Mouse (Mus musculus): Measurements from ENCODE around the gene Traf2.
"Not testable (repeated sequence)": the region's sequence is repeated elsewhere in the genome, so short reads cannot be mapped to it uniquely, and the experiment has no call there.

Traf2 gene

DNA sequence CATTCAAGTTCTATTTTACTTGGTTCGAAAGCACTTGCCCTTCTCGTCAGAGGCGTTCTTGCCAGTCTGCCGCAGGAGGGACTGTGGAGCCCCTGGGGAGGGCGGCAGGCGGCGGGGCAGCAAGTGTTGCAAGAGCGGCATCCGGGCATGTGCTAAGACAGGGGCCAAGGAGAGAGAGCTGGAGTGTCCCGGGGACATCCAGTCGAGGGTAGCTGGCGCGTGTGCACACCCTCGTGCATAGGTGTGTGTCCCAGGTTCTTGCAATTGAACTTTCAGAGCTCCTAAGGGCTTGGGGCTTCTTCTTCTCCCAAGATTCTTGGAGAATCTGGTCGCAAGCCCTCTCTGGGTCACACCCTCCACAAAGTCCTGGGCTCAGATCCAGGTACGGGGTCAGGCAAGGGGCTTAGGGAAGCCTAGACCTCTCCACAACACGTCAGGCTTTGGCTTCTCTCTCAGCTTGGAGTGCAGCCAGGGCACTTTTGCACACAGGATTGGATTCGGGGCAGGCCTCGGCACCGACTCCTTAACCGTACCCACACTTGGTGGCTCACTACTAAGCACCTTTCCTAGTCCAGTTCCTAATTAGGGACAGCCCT lies 28.8 kb upstream of the Traf2 start:
- peak; percentile 67 to 72 for DNase-seq

DNA sequence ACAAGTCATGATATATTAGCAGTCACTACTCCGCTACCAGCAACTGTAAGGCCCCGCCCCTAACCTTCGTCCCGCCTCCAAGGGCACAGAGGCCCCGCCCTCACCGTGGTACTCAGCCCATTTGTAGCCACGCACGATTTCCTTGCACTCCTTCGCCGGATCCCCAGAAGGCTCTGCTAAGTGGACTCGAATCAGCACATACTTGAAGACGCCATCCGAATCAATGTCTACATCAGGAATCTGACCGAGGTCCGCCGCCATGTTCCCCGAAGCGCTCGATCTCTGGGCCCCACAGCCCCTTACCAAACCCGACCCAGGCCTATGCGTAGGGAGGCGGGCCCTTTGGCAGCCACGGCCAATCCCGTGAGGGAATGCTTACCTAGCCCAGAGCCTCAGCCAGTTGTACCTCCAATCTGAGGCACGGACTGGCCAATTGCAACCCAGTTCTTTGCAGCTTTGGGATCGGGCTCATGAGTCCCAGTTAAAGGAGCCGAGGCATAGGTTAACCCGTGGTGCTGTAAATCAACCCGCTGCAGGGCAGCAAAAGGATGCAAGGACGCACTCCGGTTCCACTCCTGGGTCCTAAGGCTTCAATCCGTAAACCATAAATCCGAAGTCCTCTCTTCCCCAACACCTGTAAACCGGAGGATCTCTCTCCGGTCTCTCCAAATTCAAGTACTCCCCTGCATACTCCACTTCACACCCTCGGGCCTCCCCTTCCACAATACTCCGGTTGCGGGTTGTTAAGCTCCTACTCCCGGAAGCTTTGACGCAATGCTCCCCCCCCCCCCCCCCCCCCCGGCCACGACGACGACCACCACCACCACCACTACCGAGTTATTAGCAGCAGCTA lies 28.1 kb upstream of the Traf2 start, which contains the start of the genes Mamdc4 and Phpt1:
Gene Mamdc4 (minus strand): TSS at position 267 of the 853 bp plus-strand sequence.
Gene Phpt1 (minus strand): TSS at position 646 of the 853 bp plus-strand sequence.
- peak; percentile 93 to 96 for DNase-seq

DNA sequence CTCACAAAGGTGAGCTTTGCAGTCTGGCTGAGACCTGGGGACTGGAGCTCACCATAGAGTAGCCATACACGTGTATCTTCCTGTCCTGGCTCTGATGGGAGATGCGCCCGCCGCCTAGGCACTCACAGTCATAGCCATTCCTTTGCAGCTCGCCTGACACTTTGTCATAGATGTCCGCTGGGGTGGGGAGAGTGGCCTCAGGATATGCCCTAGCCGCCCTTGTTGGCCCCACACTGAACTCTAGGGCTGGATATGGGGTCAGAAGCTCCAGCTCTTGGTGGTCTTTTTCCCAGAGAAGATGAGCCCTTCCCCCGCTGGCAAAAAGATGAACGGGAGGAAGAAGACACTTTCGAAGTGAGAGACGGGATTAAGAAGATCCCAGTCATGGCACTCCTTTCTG lies 27.4 kb upstream of the Traf2 start:
- no peak for DNase-seq

DNA sequence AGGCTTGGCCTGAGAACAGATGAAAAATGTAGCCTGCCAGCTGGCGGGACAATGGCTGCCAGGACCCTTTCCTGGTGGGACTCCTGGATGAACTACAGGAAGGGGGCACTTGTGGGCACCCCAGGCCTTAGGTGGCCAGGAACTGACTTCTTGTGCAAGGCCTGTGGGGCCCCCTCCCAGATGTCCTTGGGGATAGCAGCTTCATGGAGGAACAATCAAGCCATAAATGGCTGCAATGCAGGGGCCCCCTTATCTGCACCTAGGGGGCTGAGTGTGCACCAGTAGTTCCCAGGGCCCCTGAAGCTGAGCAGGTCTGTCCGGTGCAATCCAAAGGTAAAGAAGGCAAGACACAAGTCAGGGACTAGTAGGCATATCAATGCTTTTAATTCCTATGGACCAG lies 26.3 kb upstream of the Traf2 start:
- peak in 1 of 2 experiments; percentile 14 for DNase-seq

DNA sequence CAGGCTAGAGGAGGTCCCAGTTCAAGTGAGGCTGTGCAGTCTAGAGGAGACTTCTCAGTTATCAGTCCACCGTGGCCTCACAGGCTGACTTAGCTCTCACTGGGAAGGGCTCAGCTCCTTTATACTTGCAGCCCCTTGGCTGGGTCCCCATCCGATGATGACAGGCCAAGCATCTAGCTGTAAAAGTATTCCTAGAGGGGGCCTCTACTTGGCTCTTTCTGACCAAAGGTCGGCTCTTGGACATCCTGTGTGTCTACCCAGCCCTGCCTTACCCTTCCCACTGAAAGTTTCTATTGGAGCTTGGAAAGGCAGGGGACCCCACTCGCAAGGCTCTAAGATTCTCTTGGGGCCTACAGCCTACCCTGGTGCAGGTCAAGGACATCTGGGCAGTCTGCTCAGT lies 24.5 kb upstream of the Traf2 start:
- DNase-seq = no peak

DNA sequence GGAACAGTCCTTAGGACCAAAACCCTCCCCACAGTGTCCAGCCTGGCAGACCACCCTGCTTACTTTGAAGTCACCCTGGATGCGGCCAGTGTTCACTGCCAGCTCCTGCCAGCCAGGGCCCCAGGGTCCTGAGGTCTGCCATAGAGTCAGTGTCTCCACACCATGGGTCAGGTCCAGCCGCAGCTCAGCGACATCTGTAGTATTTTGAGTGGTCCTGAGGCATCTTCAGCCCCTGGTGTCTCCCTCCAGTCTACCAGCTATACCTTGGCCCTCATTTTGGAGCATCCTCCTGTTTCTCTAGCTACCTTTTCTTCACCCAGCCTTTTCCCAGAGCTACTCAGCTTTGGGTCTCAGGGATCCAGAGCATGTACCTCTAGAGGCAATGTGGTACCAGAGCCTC lies 22.6 kb upstream of the Traf2 start:
- no peak for DNase-seq

DNA sequence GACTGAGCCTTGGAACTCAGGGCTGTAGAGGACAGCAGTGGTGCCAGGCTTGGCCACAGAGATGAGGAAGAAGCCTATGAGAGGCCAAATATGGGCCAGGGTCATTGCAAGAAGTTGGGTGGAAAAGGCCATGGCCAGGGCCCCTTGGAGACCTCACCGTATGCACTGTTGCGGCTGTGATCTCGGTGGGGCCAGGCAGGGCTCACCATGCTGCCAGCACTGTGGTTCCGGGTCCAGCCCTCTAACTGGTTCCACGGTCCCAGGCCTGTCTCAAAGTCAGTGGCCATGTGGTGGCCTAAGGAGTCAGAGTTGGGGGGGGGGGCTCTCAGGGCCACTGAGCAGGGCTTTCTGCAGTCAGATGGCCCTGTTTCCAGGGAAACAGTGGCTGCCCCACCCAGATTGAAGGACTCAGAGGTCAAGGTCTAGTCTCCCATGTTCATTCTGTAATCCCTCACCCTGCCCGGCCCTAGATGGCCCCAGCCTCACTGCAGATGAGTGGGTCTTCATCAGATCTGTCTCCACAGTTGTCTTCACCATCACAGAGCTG lies 21.8 kb upstream of the Traf2 start:
- DNase-seq = no peak

DNA sequence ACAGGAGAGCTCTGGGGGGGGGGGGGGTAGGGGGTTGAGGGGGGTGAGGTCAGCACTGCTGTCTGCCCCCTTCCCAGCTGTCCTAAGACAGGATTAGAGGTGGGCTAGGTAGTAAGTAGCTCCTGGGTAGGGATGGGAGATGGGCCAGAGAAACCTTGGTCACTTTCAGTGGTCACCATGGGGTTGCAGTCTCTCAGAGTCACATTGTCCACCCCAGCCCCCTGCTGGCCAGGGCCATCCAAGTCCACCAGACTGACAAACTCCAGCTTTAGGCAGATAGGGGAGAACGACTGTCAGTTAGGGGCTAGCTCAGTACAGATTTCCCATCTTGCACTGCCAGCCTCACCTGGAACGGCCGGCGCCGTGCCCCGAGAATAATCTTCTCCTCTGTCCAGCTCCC lies 19.8 kb upstream of the Traf2 start:
- DNase-seq = no peak

DNA sequence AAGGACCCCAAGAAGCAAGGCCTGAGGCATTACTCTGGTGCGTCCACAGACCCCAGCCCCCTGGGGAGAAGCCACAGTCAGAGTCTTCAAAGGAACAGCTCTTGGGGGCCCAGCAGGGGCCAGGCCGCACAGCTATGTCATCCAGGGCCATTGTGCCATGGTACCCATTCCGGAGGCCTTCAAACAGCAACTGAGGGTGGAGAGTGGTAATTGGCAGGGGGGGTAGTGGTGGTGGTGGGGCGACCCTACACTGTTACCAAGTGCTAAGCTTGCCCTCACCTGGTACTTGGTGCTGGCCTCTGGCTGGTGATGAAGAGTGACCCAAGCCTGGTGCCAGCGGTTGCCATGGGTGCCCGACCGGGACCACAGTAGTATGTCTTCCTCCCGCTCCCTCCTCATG lies 19.0 kb upstream of the Traf2 start:
- DNase-seq = no peak

DNA sequence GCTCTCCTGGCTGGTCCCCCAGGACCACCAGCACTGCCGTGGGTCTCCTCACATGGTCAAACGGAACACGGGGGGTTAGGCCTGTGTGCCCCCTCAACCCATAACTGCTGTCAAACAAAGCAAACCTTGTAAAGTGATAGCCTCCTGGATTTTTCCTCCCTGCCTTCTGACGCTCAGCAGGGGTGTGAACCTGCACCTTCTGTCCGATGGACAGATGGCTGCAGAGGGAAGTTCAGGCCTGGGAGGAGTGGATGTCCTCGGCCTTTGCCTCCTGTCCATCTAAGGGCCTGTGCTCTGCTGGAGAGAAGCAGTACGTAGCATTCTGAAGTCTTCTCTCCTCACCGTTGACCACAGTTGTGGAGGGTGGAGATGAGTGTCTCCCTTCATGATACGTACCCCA lies 15.2 kb upstream of the Traf2 start:
- peak; percentile 80 to 86 for DNase-seq

DNA sequence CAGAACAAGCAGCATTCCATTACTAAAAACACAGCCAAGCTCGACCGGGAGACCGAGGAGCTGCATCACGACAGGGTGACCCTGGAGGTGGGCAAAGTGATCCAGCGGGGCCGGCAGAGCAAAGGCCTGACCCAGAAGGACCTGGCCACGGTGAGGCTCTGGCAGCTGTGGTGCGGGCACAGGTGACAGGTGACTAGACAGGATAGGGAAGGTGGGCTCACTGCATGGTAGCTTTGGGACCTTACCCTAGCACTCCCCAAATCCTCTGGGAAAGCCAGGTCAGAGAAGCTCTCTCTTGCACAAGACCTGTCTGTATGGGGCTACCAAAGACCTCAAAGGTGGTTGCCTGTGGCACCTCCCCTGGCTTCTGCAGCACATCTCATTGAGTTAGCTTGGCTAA lies 13.8 kb upstream of the Traf2 start:
- no peak for DNase-seq

DNA sequence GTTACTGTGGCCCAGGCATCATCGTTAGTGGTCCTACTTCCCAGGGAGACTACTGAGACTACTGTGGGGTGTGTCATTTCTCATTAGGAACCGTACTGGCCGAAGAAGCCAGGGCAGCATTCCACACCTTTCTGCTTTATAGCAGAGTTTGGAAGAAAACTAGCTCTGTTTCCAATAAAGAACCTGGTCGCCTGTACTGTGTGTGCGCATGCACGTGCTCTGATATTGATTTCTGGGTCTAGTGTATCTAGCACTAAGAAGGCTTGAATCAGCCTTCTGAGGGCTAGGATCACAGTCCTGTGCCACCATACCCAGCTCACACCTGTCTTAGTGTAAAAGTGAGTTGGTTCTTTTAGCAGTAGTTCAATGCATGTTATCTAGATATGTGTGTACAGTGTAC lies 12.0 kb upstream of the Traf2 start:
- DNase-seq = no peak

DNA sequence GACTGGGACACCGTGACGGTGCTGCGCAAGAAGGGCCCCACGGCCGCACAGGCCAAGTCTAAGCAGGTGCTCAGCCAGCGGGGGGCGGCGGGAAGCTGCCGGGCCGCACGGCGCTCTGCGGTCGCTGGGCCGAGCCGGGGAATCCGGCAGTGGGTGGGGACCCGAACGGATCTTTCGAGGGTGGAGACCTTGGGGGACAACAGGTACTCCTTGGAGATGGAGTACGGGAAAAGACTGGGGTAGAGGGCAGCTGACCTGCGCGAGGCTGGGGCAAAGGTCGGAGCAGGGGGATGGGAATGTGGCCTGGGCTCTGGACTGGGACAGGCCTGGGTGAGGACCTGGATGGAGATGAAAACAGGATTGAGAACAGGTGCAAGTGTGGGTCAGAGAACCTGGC lies 11.2 kb upstream of the Traf2 start:
- no peak for DNase-seq

DNA sequence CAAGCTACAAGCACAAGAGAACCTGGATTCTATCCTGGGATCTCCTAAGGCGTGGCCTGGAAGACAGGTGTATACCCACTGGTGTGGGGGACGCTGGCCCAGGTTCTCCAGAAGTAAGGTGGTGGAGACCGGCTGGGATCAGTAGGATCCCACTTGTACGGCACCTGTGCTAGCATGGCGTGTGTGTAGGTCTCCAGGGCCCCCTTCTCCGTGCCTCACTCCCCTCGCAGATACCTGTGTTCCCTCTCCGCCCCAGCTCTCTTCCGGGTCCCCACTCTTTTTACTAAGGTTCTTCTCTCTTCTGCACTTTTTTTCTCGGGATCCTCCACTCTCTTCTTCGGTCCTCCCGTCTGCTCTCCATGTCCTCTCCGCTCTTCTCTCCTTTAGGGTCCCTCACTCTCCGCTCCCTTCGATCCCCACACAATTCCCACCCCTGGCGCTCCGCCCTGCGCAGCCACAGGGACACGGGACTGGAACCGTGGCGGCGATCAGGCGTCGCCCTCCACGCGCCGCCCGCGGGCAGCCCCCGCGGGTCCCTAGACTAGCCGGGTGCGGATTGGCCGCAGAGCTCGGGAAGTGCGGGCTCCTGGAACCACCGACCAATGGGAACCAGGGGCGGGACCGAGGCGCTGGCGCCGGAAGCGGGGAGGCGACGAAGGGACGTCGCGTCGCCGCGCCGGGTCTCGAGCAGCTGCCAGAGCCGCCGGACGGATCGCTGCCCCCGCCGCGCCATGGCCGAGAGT lies 10.7 kb upstream of the Traf2 start, which contains the start of gene Edf1:
Gene Edf1 (plus strand): TSS at position 627 of the 743 bp plus-strand sequence.
- peak; percentile 92 to 95 for DNase-seq

DNA sequence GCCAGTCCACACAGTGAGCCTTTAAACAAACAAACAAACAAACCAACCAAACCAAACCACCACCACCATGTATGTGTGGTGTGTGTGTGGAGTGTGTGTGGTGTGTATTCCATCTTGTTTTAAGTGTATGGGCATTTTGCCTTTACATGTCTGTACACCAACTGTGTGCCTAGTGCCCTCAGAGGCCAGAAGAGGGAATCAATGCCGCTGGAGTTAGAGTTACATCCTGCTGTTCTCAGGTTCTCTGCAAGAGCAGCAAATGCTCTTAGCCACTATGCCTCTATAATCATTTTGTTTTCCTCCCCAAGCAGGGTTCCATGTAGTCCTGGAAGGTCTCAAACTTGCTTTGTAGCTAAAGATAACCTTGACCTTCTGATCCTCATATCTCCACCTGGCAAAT lies 9.6 kb upstream of the Traf2 start:
- DNase-seq = no peak

DNA sequence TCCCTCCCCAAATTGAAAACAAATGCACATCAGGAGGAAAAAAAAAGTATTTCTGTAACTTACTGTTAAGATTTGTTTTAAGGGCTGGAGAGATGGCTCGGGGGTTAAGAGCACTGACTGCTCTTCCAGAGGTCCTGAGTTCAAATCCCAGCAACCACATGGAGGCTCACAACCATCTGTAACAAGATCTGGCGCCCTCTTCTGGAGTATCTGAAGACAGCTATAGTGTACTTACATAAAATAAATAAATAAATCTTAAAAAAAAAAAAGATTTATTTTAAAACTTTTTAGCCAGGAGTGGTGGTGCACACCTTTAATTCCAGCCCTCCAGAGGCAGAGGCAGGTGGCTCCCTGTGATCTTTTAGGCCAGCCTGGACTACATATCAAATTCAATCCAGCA lies 8.7 kb upstream of the Traf2 start:
- DNase-seq = not testable (repeated sequence)

DNA sequence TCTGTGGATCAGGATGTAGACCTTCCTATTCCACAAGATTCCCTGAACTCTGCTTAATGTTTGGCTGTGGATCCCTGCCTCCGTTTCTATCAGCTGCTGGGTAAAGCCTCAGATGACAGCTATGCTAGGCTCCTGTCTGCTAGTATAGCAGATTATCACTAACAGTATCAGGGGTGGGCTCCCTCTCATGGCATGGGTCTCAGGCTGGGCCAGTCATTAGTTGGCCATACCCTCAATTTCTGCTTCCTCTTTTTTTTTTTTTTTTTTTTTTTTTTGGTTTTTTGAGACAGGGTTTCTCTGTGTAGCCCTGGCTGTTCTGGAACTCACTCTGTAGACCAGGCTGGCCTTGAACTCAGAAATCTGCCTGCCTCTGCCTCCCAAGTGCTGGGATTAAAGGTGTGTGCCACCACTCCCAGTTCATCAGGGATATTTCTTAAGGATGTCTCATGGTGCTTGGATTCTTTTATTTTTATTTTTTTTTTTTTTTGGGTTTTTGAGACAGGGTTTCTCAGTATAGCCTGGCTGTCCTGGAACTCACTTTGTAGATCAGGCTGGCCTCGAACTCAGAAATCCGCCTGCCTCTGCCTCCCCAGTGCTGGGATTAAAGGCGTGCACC lies 6.5 kb upstream of the Traf2 start:
- not testable (repeated sequence) for DNase-seq

DNA sequence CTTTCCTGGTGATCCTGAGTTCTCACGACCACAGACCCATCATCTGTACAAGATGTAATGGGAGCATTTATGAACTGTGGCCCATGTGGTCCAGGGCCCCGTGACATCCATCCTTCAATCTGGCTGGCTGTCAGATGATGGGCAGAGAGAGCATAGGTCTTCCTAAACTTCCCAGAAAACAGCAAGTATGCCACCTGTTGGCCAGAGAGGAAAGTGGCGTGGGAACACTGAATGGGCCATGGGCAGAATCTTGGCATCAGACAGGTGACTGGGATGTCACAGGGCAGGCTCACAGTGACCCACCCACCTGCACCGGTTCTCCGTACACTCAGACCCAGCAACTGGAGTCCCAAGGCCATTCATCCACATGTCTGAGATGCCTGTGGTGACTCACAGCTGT lies 4.4 kb upstream of the Traf2 start:
- peak; percentile 62 to 75 for DNase-seq

DNA sequence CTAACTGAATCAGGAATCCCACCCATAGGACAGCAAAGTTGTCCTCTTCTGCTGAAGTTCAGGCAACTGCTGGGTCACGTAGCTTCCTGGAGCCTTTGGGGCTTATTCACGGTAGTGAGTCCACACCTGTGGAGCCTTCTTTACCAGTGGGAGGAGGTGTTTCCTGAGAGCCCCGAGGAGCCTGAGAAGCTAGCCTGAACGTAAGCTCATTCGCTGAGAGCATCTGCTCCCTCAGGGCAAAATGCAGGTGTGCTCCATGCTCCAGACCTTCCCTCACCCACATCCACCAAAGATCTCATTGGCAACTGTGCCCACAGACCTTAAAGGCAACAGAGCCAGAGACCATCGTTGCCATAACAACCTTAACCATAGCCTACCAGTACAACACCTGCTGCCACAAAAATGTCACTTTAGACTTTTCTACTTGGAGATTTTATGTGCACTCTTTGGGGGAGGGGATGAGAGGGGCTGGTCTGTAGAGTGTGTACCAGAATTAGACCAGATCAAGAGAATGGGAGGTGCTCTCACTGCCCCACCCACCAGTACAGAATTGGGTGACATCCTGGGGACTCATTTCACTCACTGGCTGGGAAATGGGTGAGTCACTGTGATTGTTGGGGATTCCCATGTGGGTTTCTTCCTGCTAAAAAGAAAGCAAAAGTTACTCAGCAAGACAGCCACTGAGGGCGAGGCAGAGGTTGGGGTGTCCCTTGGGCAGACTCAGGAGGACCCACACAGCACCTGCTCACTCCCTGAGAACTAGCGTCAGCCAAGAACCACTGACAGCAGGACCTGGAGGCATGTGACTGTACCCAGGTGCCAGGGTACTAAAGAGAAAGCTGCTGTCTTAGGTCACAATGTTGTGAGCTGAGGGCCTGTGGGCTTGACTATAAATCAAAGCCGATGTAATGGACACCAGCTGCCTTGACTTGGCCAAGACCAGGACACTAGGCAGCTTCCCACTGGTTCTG lies 2.6 kb upstream of the Traf2 start:
- DNase-seq = no peak

DNA sequence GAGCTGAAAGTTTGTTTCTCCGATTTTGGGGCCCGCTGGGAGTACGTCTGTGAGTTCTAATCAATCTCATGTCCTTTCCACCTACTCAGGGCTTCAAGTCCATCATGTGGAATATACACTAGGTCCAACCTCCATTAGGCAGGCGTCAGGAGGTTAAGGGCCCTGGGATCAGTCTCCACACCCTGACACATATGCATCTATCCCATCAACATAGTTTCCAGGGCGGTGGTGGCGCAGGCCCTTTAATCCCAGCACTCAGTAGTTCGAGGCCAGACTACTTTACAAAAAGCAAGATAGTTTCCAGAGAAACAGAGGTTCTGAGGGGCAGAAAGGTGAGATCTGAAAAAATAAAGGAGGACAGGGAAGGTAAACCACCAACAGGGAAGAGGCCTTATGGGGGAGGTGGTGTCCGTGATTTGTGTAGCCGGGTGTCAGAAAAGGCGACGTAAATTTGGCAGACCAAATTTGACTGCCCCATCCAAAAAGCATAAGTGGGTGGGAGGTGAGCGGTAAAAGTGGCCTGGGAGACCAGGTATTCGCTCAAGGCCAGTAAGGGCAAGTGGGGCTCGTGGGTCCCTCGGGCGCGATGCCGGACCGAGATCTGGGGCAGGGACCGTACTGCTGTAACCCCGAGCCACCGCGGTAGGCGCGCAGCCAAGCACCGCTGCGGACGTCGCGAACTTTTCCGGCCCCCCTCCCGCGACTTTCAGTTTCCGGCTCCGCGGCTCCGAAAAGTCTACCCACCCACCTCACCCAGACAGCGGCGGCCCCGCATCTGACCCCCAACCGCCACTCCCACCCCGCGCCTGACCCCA lies 537 bp downstream of the Traf2 start:
- no peak for DNase-seq

Data from cerebellum, postnatal 36 days (tissue).